Mouse (Mus musculus) heart, embryonic 10.5 days (tissue): ENCODE data around the gene Nosip. TPM values are rescaled to one million over a fixed set of nuclear protein-coding genes. Genes with fewer than 3 reads are reported as not detected.
A peak's percentile ranks its signal among the peaks of the same experiment; 100 is the strongest.
"Not testable (repeated sequence)": the region's sequence is repeated elsewhere in the genome, so short reads cannot be mapped to it uniquely, and the experiment has no call there.

Source experiments
- DNase-seq: peaks from one replicate; pipeline ENCODE4 v3.0.0-alpha.2; 2017; ENCODE audit warnings: low spot score
- H3K27ac ChIP-seq: fragments of 300-500 bp; sonication (generic); 2 replicates; pipeline ENCODE4 v1.5.1; 2016; ENCODE audit warnings: mild to moderate bottlenecking
- H3K27me3 ChIP-seq: fragments of 300-500 bp; sonication (generic); 2 replicates; pipeline ENCODE4 v1.6.1; 2016; ENCODE audit warnings: mild to moderate bottlenecking; ENCODE audit not compliant: poor library complexity, insufficient read depth, severe bottlenecking
- H3K36me3 ChIP-seq: fragments of 300-500 bp; sonication (generic); 2 replicates; pipeline ENCODE4 v1.6.1; 2016; ENCODE audit warnings: mild to moderate bottlenecking, moderate library complexity
- H3K4me1 ChIP-seq: fragments of 300-500 bp; sonication (generic); 2 replicates; pipeline ENCODE4 v1.6.1; 2016; ENCODE audit warnings: mild to moderate bottlenecking
- H3K4me3 ChIP-seq: fragments of 300-500 bp; sonication (generic); 2 replicates; pipeline ENCODE4 v1.5.1; 2016; ENCODE audit warnings: mild to moderate bottlenecking, moderate library complexity
- H3K9me3 ChIP-seq: fragments of 300-500 bp; sonication (generic); 2 replicates; pipeline ENCODE4 v1.6.1; 2016; ENCODE audit warnings: mild to moderate bottlenecking, moderate library complexity
- WGBS: fragments of 180-500 bp; shearing (Covaris S2); methylation state at CpG from one replicate; pipeline ENCODE4 v1.1.7; 2016; 5-methylcytosine and 5-hydroxymethylcytosine counted together
- polyA plus RNA-seq: library from polyadenylated mRNA; unstranded; fragments of >200 nt; fragmentation: Nextera tagmentation; extraction: Ambion mirVana; gene quantifications from 2 replicates; pipeline ENCODE4 v1.2.1, GENCODE M21; 2016

Nosip gene
- polyA plus RNA-seq, 1 experiment from 2014 or later = 65.2 TPM

GRCm38 (mm10) chr7:45102940-45103585 is 40.8 kb downstream of the Nosip start:
- no peaks in the 10 kb centered on the region for H3K27me3 ChIP-seq
- DNase-seq = no peak
- 0 out of 2 replicates have a peak overlapping the region, but pooled peaks have one; percentile 19 for H3K4me3 ChIP-seq
- H3K36me3 ChIP-seq = no peaks in the 10 kb centered on the region
- H3K9me3 ChIP-seq = no peaks in the 10 kb centered on the region
- 82% methylated on average over 9 of the region's 9 CpGs for WGBS
- H3K27ac ChIP-seq = peak overlapping the region; percentile 69
- H3K4me1 ChIP-seq = peaks cover 20% of the 10 kb centered on the region

DNA sequence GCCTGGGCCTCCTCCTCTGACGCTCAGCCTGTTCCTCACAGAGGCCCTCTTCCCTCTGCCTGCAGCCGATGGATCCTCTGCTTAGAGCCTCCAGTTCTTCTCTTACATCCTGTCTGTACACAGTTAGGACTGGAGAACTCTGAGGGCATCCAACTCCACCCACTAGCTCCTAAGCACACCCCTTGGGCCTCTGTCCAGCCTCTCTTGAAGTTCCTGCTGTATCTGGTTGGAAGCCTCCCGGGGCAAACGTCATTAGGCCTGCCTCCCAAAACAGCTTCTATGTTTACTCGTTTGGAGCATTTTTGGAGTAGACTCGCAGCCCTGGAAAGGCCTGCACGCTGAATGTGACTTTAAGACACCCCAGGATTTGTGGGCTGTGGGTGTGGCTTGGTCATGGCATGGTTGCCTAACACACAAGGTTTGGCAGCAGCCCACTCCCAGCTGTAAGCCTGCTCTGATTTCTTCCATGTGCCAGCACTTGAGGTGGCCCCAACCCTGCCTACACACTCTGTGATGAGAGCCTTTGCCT is 41.5 kb downstream of the Nosip start, which contains the start of gene Fcgrt:
TSS of gene Fcgrt (minus strand) at position 200 of the 529 bp plus-strand sequence.
- no peak for DNase-seq
- Histone ChIP-seq H3K4me1 (peaks cover 20% of the 10 kb centered on the region), H3K4me3 (0 out of 2 replicates have a peak within 1 kb of the TSS, but pooled peaks have one; percentile 19), H3K27ac (peak within 1 kb of the TSS; percentile 69), H3K27me3 (no peaks in the 10 kb centered on the region), H3K36me3 (no peaks in the 10 kb centered on the region), H3K9me3 (no peaks in the 10 kb centered on the region)
- WGBS = 60% methylated on average over 7 of the region's 7 CpGs

GRCm38 (mm10) chr7:45104941-45105340 is 42.7 kb downstream of the Nosip start:
- no peak overlapping the region for H3K27ac ChIP-seq
- no peak overlapping the region for H3K4me3 ChIP-seq
- H3K9me3 ChIP-seq = no peaks in the 10 kb centered on the region
- H3K36me3 ChIP-seq = no peaks in the 10 kb centered on the region
- no peaks in the 10 kb centered on the region for H3K27me3 ChIP-seq
- WGBS = 71% methylated on average over 5 of the region's 5 CpGs
- no peak for DNase-seq
- peaks cover 20% of the 10 kb centered on the region for H3K4me1 ChIP-seq

GRCm38 (mm10) chr7:45105491-45105890 is 43.3 kb downstream of the Nosip start:
- no peak overlapping the region for H3K27ac ChIP-seq
- H3K4me1 ChIP-seq = peaks cover 20% of the 10 kb centered on the region
- H3K4me3 ChIP-seq = no peak overlapping the region
- H3K9me3 ChIP-seq = no peaks in the 10 kb centered on the region
- WGBS = 79% methylated on average over 8 of the region's 8 CpGs
- no peaks in the 10 kb centered on the region for H3K36me3 ChIP-seq
- no peak for DNase-seq
- H3K27me3 ChIP-seq = no peaks in the 10 kb centered on the region

- Histone ChIP-seq H3K36me3 (no peaks in the 10 kb centered on the region), H3K27me3 (no peaks in the 10 kb centered on the region), H3K27ac (no peak overlapping the region), H3K4me3 (no peak overlapping the region), H3K4me1 (peaks cover 20% of the 10 kb centered on the region), H3K9me3 (no peaks in the 10 kb centered on the region)
- 67% methylated on average over 6 of the region's 6 CpGs for WGBS
- DNase-seq = no peak
Measured at GRCm38 (mm10) chr7:45106441-45106840, 44.2 kb downstream of the Nosip start.

GRCm38 (mm10) chr7:45107052-45107645 is 44.9 kb downstream of the Nosip start:
- DNase-seq = no peak
- Histone ChIP-seq H3K27ac (no peak overlapping the region), H3K4me3 (no peak overlapping the region), H3K27me3 (no peaks in the 10 kb centered on the region), H3K4me1 (peaks cover 20% of the 10 kb centered on the region), H3K9me3 (no peaks in the 10 kb centered on the region), H3K36me3 (no peaks in the 10 kb centered on the region)
- 49% methylated on average over 5 of the region's 5 CpGs for WGBS

- H3K4me3 ChIP-seq, H3K27me3 ChIP-seq, H3K27ac ChIP-seq, H3K36me3 ChIP-seq, H3K9me3 ChIP-seq, DNase-seq: not testable (repeated sequence)
- peaks cover 16% of the 10 kb centered on the region for H3K4me1 ChIP-seq
- 81% methylated on average over 4 of the region's 4 CpGs for WGBS
Measured at GRCm38 (mm10) chr7:45110089-45110488, 47.9 kb downstream of the Nosip start.

- no peak for DNase-seq
- H3K9me3 ChIP-seq = no peaks in the 10 kb centered on the region
- WGBS = 70% methylated on average over 2 of the region's 2 CpGs
- no peaks in the 10 kb centered on the region for H3K36me3 ChIP-seq
- H3K27ac ChIP-seq = no peak overlapping the region
- no peaks in the 10 kb centered on the region for H3K27me3 ChIP-seq
- peaks cover 23% of the 10 kb centered on the region for H3K4me1 ChIP-seq
- no peak overlapping the region for H3K4me3 ChIP-seq
Measured at GRCm38 (mm10) chr7:45111940-45112339, 49.7 kb downstream of the Nosip start.

DNA sequence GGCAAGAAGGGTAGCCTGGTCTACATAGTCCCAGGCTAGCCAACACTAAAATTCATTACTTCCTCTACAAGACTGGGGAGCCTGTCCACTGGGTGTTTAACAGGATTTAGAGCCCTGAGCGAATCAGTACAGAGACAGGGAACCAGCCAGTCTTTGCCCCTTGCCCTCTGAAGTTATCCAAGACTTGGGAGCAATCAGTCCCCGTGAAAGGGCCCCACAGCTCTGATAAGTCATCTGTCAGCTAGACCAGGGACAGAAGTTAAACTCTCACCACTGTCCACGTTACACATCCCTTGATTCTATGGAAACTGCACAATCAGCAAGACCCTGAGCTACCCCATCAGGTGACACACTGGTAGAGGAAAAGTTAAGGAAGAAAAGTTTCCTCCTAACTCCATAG is 50.3 kb downstream of the Nosip start:
- peaks cover 25% of the 10 kb centered on the region for H3K4me1 ChIP-seq
- no peak for DNase-seq
- no peaks in the 10 kb centered on the region for H3K27me3 ChIP-seq
- H3K27ac ChIP-seq = no peak overlapping the region
- no peak overlapping the region for H3K4me3 ChIP-seq
- 0 out of 2 replicates have a peak, but pooled peaks cover under 1% of the 10 kb centered on the region for H3K36me3 ChIP-seq
- 53% methylated on average over 3 of the region's 3 CpGs for WGBS
- no peaks in the 10 kb centered on the region for H3K9me3 ChIP-seq

DNA sequence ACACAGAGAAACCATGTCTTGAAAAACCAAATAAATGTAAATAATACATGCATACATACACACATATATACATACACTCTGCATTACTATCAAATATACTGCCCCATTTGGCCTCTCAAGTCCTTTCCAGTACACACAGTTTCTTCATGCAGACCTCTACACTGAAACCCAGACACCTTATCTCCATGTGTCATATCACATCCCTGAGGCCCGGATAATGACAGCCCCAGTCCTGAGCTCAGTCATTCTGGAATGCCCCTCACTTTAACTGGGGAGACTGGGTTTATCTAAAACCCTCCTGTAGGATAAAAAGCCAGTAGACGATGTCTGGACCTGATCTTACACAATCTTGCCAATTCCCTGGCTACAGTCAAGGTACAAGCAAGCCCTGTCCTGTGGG is 51.2 kb downstream of the Nosip start:
- H3K4me3 ChIP-seq = no peak overlapping the region
- no peak for DNase-seq
- peaks cover 31% of the 10 kb centered on the region for H3K4me1 ChIP-seq
- no peaks in the 10 kb centered on the region for H3K27me3 ChIP-seq
- H3K9me3 ChIP-seq = no peaks in the 10 kb centered on the region
- WGBS = 19% methylated on average over 2 of the region's 2 CpGs
- peaks cover 10% of the 10 kb centered on the region; the same call in 1 of the 2 replicates for H3K36me3 ChIP-seq
- H3K27ac ChIP-seq = no peak overlapping the region

DNA sequence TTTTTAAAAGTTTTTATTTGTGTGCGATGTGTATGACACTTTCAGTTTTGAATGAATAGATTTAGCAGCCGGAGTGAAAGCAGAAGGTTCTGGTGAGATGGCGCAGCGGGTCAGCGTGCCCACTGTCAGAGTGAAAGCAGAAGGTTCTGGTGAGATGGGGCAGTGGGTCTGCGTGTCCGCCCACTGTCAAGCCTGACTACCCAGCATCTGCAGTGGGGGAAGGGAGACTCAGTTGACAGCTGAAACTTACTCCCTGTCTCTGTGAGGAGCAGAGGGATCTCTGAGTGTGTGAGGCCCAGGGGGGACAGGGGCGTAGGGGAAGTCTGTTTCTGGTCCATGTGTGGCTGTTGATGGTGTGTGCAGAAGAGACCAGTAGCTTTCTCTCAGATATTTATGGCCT is 55.3 kb downstream of the Nosip start:
- 78% methylated on average over 8 of the region's 8 CpGs for WGBS
- Histone ChIP-seq H3K27me3 (no peaks in the 10 kb centered on the region), H3K4me1 (peaks cover 42% of the 10 kb centered on the region), H3K9me3 (no peaks in the 10 kb centered on the region), H3K27ac (no peak overlapping the region), H3K4me3 (no peak overlapping the region), H3K36me3 (peaks cover 47% of the 10 kb centered on the region)
- no peak for DNase-seq

DNA sequence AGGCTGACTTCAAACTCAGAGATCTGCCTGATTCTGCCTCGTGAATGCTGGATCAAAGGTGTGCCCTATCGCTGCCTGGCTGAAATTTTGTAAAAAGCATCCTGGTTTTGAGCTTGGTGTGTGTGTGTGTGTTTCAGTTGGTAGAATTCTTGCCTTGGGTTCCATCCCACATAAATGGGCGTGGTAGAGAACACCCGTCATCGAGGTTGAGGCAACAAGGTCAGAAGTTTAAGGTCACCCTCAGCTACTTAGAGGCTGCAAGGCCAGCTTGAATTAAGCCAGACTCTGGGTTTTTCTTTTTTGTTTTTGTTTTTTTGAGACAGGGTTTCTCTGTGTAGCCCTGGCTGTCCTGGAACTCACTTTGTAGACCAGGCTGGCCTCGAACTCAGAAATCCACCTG is 56.1 kb downstream of the Nosip start:
- no peak overlapping the region for H3K27ac ChIP-seq
- no peaks in the 10 kb centered on the region for H3K27me3 ChIP-seq
- peaks cover 44% of the 10 kb centered on the region for H3K4me1 ChIP-seq
- H3K36me3 ChIP-seq = peaks cover 55% of the 10 kb centered on the region
- no peak for DNase-seq
- WGBS = 88% methylated on average over 6 of the region's 6 CpGs
- no peak overlapping the region for H3K4me3 ChIP-seq
- no peaks in the 10 kb centered on the region for H3K9me3 ChIP-seq
